Mouse (Mus musculus) limb, embryonic 11.5 days (tissue): ENCODE measurements around the gene Dusp5. TPM values are rescaled to one million over a fixed set of nuclear protein-coding genes. Genes with fewer than 3 reads are reported as not detected.
A peak's percentile ranks its signal among the peaks of the same experiment; 100 is the strongest.

Experiments used
- ATAC-seq: fragments of 200-750 bp; cut with Nextera tagmentation; 2 replicates; pipeline ENCODE4 v1.8.0; 2017; ENCODE audit warnings: low read depth; ENCODE audit not compliant: insufficient number of reproducible peaks, low FRiP score, low TSS enrichment
- DNase-seq: peaks from one replicate; pipeline ENCODE4 v3.0.0-alpha.2; 2015; ENCODE audit warnings: low spot score
- H3K27ac ChIP-seq: fragments of 300-500 bp; sonication (generic); replicated peaks from 2 replicates; pipeline ENCODE4 v1.5.1; 2014; ENCODE audit warnings: low read depth, mild to moderate bottlenecking, low read length
- H3K27me3 ChIP-seq: fragments of 300-500 bp; sonication (generic); 2 replicates; pipeline ENCODE4 v1.6.1; 2014; ENCODE audit warnings: mild to moderate bottlenecking, low read length, mixed read lengths; ENCODE audit not compliant: control insufficient read depth, insufficient read depth
- H3K36me3 ChIP-seq: fragments of 300-500 bp; sonication (generic); 2 replicates; pipeline ENCODE4 v1.6.1; 2014; ENCODE audit warnings: mild to moderate bottlenecking, low read length, moderate library complexity, mixed read lengths; ENCODE audit not compliant: control insufficient read depth, insufficient read depth
- H3K4me1 ChIP-seq: fragments of 300-500 bp; sonication (generic); 2 replicates; pipeline ENCODE4 v1.6.1; 2014; ENCODE audit warnings: low read length, mixed read lengths; ENCODE audit not compliant: control insufficient read depth, insufficient read depth
- H3K4me2 ChIP-seq: fragments of 300-500 bp; sonication (generic); 2 replicates; pipeline ENCODE4 v1.6.1; 2014; ENCODE audit warnings: low read depth, mild to moderate bottlenecking, moderate library complexity; ENCODE audit not compliant: severe bottlenecking
- H3K4me3 ChIP-seq: fragments of 300-500 bp; sonication (generic); 2 replicates; pipeline ENCODE4 v1.5.1; 2014; ENCODE audit warnings: low read depth, low read length
- H3K9ac ChIP-seq: fragments of 300-500 bp; sonication (generic); 2 replicates; pipeline ENCODE4 v1.6.1; 2014; ENCODE audit warnings: mild to moderate bottlenecking, low read length
- H3K9me3 ChIP-seq: fragments of 300-500 bp; sonication (generic); 2 replicates; pipeline ENCODE4 v1.6.1; 2016; ENCODE audit warnings: low read length; ENCODE audit not compliant: control insufficient read depth
- WGBS: fragments of 180-500 bp; shearing (Covaris S2); extraction: QIAGEN DNeasy Blood & Tissue Kit; methylation state at CpG from one replicate; pipeline ENCODE4 v1.1.7; 2014; 5-methylcytosine and 5-hydroxymethylcytosine counted together
- polyA plus RNA-seq: library from polyadenylated mRNA; unstranded; fragments of >200 nt; fragmentation: Nextera tagmentation; extraction: Ambion mirVana; gene quantifications from 2 replicates; pipeline ENCODE4 v1.2.1, GENCODE M21; 2014

Gene Dusp5
- polyA plus RNA-seq, 1 experiment from 2014 or later, result 3.5 TPM

DNA sequence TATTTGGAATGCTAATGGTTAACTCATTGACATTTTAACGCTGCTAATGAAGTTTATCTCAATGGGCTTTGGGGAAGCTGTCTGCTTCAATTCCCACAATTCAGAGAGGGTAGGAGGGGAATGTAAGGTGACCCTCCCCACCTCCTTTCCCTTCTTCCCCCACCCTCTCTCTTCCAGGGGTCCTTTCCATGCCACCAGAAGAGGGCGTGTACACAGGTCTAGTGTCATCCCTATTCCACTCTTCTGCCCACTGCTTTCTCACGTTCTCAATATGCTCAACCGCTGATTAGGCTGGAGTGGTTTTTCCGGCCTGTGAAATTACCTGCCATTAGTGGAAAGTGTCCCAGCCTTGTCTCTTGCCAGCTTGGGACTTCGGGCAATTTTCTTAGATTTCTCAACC is 27.9 kb downstream of the Dusp5 start:
- Histone ChIP-seq H3K27ac (no peak overlapping the region), H3K4me3 (no peak overlapping the region), H3K36me3 (no peaks in the 10 kb centered on the region), H3K4me2 (peak overlapping the region; percentile 26; the same call in 1 of the 2 replicates), H3K27me3 (no peaks in the 10 kb centered on the region), H3K4me1 (no peaks in the 10 kb centered on the region), H3K9ac (no peak overlapping the region), H3K9me3 (peaks cover 4% of the 10 kb centered on the region; the same call in 1 of the 2 replicates)
- 26% methylated on average over 6 of the region's 6 CpGs for WGBS
- ATAC-seq (no peak), DNase-seq (no peak)

DNA sequence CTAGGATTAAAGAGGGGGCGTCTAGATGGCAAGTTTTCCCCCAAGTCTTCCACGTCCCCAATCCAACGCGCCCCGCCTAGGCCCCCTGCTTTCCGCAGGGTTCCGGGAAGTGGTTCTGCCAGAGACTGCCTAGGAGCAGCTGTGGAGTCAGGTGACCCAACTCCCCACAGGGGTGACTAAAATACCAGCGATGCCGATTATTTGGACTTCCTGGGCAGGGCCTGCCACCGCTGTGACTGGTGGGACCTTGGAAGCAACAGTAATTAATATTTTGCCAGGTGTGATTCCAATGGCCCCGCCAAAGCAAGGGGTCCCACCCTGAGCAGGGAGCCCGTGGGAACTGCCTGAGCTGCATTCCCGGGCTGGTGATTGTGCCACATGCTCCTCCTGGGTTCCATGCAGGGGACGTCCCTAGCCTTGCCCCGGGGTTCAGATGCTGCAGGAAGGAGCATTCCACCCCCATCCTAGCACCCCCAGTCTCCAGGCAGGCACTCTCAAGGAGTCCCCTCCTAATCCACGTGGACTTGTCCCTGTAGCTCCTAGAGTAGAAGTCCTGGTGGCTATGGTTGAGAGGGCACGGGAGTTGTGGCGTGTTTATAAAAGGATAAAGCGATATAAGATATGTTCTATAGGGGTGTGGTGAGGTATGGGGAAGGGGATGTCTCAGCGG is 28.5 kb downstream of the Dusp5 start:
- Histone ChIP-seq H3K27me3 (no peaks in the 10 kb centered on the region), H3K36me3 (no peaks in the 10 kb centered on the region), H3K4me3 (no peak overlapping the region), H3K27ac (no peak overlapping the region), H3K9ac (no peak overlapping the region), H3K4me1 (no peaks in the 10 kb centered on the region), H3K4me2 (peak overlapping the region; percentile 26), H3K9me3 (peaks cover 4% of the 10 kb centered on the region; the same call in 1 of the 2 replicates)
- DNase-seq (peak; percentile 57), ATAC-seq (peak; percentile 48; the same call in 1 of the 2 replicates)
- WGBS, result 21% methylated on average over 20 of the region's 20 CpGs

DNA sequence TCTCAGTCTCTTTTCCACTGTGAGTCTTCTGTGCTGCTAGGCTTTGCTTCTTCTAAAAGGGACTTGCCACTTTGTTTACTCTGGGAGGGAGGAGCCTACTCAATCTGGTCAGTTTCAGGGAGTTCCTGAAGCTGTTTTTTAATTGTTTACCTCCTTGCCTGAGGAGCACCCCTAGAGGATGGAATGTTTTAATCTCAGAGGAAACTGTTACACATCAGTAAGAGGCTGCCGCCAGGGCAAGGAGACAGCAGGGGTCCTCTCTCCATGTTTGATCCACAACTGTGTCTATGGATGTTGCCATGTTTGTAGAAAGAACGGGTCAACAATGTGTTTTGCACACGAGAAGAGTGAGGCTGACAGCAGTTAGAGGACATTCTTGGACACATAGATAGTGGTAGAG is 31.5 kb downstream of the Dusp5 start:
- 88% methylated on average over 3 of the region's 3 CpGs for WGBS
- Histone ChIP-seq H3K27ac (no peak overlapping the region), H3K4me3 (no peak overlapping the region), H3K36me3 (no peaks in the 10 kb centered on the region), H3K4me1 (no peaks in the 10 kb centered on the region), H3K27me3 (no peaks in the 10 kb centered on the region), H3K4me2 (no peak overlapping the region), H3K9ac (no peak overlapping the region), H3K9me3 (peaks cover 4% of the 10 kb centered on the region; the same call in 1 of the 2 replicates)
- DNase-seq (no peak), ATAC-seq (no peak)

DNA sequence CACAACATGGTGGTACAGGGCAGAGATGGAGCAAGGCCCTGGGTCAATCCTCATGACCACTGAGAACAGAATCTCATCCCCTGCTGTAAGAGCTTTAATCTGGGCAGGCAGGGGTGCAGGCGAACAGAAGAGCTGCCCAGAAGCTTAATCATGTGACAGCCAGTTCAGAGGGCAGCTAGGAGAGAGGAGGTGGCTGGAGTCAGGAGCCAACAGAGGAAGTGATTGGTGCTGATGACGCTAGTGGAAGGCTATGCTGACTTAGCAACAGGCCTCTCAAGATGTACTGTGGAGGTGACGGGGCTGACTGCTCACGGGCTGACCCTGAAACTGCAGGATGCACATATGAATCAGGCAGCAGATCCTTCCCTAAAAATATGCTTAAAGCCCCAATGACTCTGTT is 35.3 kb downstream of the Dusp5 start:
- Histone ChIP-seq H3K4me1 (no peaks in the 10 kb centered on the region), H3K27me3 (no peaks in the 10 kb centered on the region), H3K4me2 (no peak overlapping the region), H3K9ac (no peak overlapping the region), H3K4me3 (no peak overlapping the region), H3K9me3 (peaks cover 4% of the 10 kb centered on the region; the same call in 1 of the 2 replicates), H3K36me3 (no peaks in the 10 kb centered on the region), H3K27ac (no peak overlapping the region)
- WGBS, result 42% methylated on average over 4 of the region's 4 CpGs
- no peak for ATAC-seq
- no peak for DNase-seq

DNA sequence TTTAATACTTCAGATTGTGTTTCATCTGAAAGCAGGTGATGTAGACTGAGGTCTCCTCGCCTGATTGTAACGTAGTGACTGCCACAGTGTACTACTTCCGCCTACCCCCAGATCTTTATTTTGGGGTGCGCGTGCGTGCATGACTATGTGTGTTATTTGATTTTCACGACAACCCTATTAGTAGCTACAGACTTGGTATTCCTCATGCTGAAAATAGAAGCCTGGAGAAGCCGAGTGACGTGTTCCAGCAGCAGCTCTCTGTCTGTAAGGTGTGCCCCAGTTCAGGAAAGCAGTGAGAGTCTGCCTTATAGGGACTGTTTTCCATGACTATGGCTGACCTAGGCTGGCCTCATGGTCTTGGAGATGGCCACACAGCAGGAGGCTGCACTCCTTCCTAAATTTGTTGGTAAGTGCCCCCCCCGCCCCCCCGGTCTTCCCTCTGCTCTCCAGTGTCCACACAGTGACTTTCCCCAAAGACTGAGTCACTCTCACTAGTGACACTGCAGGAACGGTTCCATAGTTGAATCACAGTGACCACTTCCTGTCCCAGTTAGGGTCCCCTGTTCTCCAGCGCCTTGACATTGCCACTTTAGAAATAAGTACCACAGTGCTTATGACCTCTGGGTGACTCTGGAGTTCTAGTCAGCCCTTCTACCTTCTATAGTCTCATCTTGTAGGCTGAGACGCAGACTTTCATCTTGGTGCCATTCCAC is 36.8 kb downstream of the Dusp5 start:
- H3K9ac ChIP-seq, result no peak overlapping the region
- WGBS, result 95% methylated on average over 14 of the region's 14 CpGs
- no peaks in the 10 kb centered on the region for H3K9me3 ChIP-seq
- no peaks in the 10 kb centered on the region for H3K4me1 ChIP-seq
- DNase-seq (no peak), ATAC-seq (no peak)
- no peaks in the 10 kb centered on the region for H3K27me3 ChIP-seq
- no peak overlapping the region for H3K4me3 ChIP-seq
- no peak overlapping the region for H3K4me2 ChIP-seq
- no peaks in the 10 kb centered on the region for H3K36me3 ChIP-seq
- H3K27ac ChIP-seq, result no peak overlapping the region

DNA sequence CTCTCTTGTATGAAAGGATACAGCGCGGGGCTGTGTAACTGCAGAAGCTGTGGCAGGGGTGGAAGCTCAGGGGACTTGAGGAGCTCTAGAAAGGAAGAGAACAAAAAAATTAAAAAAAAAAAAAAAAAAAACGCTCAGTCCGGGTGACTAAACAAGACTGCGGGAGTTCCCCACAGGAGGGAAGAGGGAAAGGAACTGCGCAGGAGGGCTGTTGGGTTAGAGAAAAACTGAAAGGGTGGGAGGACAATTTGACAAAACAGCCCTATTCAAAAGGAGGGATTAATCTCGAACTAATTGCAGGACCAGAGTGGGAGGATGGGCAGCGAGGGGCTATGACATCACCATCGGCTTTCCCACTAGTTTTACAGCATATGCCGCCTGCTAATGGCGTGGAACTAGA is 39.0 kb downstream of the Dusp5 start:
- no peak for DNase-seq
- Histone ChIP-seq H3K36me3 (no peaks in the 10 kb centered on the region), H3K4me3 (no peak overlapping the region), H3K4me1 (no peaks in the 10 kb centered on the region), H3K27me3 (no peaks in the 10 kb centered on the region), H3K9me3 (no peaks in the 10 kb centered on the region), H3K4me2 (no peak overlapping the region), H3K9ac (no peak overlapping the region), H3K27ac (no peak overlapping the region)
- 48% methylated on average over 11 of the region's 11 CpGs for WGBS
- no peak for ATAC-seq

DNA sequence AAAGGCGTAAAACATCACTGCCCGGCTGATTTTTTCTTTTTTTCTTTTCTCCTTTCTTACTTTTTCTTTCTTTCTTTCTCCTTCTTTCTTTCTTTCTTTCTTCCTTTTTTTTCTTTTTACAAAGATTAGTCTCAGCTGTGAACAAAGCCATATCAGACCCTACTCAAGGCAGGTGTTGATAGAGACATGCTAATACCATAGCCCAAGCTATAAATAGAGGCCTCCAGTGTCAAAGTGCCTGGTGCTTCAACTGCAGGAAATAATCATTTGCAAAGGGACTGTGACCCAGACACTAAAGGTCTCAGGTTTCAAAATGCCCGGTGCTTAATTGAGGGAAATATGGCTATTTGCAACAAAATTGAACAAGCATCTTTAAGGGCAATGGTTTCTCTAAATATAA is 39.6 kb downstream of the Dusp5 start:
- Histone ChIP-seq H3K36me3 (no peaks in the 10 kb centered on the region), H3K9me3 (no peaks in the 10 kb centered on the region), H3K4me2 (no peak overlapping the region), H3K27ac (no peak overlapping the region), H3K9ac (no peak overlapping the region), H3K4me1 (no peaks in the 10 kb centered on the region), H3K4me3 (no peak overlapping the region), H3K27me3 (no peaks in the 10 kb centered on the region)
- DNase-seq (no peak), ATAC-seq (no peak)
- 68% methylated on average over 3 of the region's 3 CpGs for WGBS

DNA sequence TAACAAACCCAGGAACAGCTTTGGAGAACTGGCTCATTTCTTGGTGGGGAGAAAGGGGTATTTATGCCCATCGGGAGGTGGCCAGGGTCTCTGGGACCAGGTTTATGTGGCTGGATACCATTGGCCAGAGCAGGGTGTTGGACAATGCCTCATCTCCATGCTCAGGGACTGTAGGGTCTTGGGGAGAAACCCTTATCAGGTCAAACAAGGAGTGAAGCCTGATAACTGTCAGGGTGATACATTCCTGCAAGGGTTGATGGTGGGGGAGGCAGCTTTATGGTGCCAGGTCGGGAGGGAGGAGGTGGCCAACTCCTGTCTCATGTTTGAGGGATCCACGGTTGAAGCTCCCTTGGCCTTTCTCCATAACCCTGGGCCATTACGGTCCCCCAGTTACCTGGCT is 42.1 kb downstream of the Dusp5 start:
- 75% methylated on average over 4 of the region's 4 CpGs for WGBS
- no peaks in the 10 kb centered on the region for H3K27me3 ChIP-seq
- H3K9ac ChIP-seq, result no peak overlapping the region
- H3K4me1 ChIP-seq, result no peaks in the 10 kb centered on the region
- H3K36me3 ChIP-seq, result no peaks in the 10 kb centered on the region
- H3K4me2 ChIP-seq, result no peak overlapping the region
- H3K4me3 ChIP-seq, result no peak overlapping the region
- no peaks in the 10 kb centered on the region for H3K9me3 ChIP-seq
- no peak overlapping the region for H3K27ac ChIP-seq
- DNase-seq (no peak), ATAC-seq (no peak)
